Mouse (Mus musculus) erythroblast, embryonic 14.5 days (primary cell): ENCODE measurements at regions not wholly inside any gene's neighbourhood (a gene's known extent, or its start where the extent isn't known, plus 50 kb on each side); places are given as distances from the start of the nearest gene placed in this dataset.
A peak's percentile ranks its signal among the peaks of the same experiment; 100 is the strongest.

Experiments used
- H3K27me3 ChIP-seq: 2 replicates; pipeline ENCODE4 v1.6.1; 2012; ENCODE audit warnings: inconsistent platforms; ENCODE audit not compliant: control insufficient read depth
- H3K36me3 ChIP-seq: 2 replicates; pipeline ENCODE4 v1.6.1; 2012; ENCODE audit warnings: mild to moderate bottlenecking, inconsistent platforms; ENCODE audit not compliant: control insufficient read depth
- H3K4me1 ChIP-seq: 2 replicates; pipeline ENCODE4 v1.6.1; 2012; ENCODE audit warnings: inconsistent platforms; ENCODE audit not compliant: control insufficient read depth
- H3K4me3 ChIP-seq: replicated peaks from 2 replicates; pipeline ENCODE3; 2012; ENCODE audit warnings: moderate library complexity, mild to moderate bottlenecking, inconsistent platforms
- H3K9me3 ChIP-seq: 2 replicates; pipeline ENCODE4 v1.6.1; 2012; ENCODE audit warnings: low read length, inconsistent platforms, mixed read lengths; ENCODE audit not compliant: control insufficient read depth
- GATA1 ChIP-seq: IDR thresholded peaks from 2 replicates; pipeline ENCODE4 v1.6.1; 2012; ENCODE audit warnings: low read length, inconsistent platforms, mixed read lengths
- TAL1 ChIP-seq: IDR thresholded peaks from 3 replicates; pipeline ENCODE4 v1.6.1; 2012; ENCODE audit warnings: low read length, inconsistent platforms, mixed read lengths

DNA sequence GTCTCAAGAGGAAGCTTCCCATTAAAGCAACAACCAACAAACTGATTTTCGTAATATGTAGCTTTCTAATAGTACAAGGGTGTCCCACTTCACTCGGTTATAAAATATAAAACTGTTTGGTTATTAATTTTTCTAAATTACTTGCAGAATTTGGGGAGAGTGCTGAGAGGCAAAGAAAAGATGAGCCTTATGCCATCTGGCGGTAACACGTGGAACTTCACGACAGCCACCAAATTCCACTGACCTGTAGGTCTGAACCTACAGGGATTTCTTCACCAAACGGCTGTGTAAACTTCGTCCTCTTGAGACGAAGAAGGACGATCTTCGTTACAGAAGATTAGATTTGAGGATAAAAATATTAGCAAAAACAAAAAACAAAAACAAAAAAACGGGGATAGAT is 262.1 kb upstream of the Nfe2l3 start:
- Histone ChIP-seq H3K9me3 (peaks cover 7% of the 10 kb centered on the region), H3K36me3 (no peaks in the 10 kb centered on the region), H3K27me3 (peaks cover 75% of the 10 kb centered on the region), H3K4me3 (peak overlapping the region; percentile 63), H3K4me1 (peaks cover 44% of the 10 kb centered on the region)
- TF ChIP-seq TAL1 (no peak), GATA1 (no peak)

DNA sequence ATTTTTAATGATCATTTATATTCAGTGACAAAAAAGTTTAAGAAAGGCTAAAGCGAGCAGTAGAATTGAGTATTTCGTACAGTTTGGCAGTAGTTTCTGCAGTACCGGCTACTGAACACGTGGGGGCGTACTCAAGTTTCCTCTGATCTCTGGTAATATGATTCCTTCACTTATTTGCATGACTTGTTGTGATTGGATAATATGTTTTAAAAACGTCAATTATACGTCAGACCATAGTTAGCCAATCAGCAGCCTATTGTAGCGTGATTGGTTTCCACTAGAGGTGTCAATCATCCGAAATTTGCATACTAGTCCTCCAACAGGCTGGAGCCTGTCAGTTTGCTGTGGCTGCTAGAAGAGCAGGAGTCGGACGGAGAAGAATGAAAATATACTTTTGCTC is 261.6 kb upstream of the Nfe2l3 start:
- Histone ChIP-seq H3K4me3 (peak overlapping the region; percentile 25), H3K4me1 (peaks cover 44% of the 10 kb centered on the region), H3K27me3 (peaks cover 79% of the 10 kb centered on the region), H3K9me3 (peaks cover 7% of the 10 kb centered on the region), H3K36me3 (no peaks in the 10 kb centered on the region)
- TF ChIP-seq TAL1 (no peak), GATA1 (no peak)

DNA sequence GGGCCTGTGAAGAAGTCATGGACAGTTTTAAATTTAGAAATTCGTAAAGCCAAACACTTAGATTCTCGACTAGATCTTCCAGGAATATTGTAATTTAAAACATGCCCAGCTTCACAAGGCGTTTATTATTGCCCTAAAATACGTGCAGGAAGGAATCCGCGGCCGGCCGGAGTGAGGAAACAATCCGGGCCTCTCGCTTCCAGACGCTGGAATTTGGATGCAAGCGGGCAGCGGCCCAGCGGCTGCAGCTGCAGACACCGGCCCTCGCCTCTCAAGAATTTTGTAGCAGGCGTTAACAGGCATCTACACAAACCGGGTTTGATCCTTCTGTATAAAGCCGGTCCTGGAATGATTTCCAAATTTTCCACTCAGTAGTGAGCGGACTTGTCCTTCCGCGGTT is 260.7 kb upstream of the Nfe2l3 start:
- peaks cover 88% of the 10 kb centered on the region for H3K27me3 ChIP-seq
- H3K36me3 ChIP-seq: no peaks in the 10 kb centered on the region
- H3K4me1 ChIP-seq: peaks cover 44% of the 10 kb centered on the region
- TF ChIP-seq TAL1: no peak
- no peak for TF ChIP-seq GATA1
- H3K4me3 ChIP-seq: peak overlapping the region; percentile 41
- H3K9me3 ChIP-seq: peaks cover 7% of the 10 kb centered on the region

DNA sequence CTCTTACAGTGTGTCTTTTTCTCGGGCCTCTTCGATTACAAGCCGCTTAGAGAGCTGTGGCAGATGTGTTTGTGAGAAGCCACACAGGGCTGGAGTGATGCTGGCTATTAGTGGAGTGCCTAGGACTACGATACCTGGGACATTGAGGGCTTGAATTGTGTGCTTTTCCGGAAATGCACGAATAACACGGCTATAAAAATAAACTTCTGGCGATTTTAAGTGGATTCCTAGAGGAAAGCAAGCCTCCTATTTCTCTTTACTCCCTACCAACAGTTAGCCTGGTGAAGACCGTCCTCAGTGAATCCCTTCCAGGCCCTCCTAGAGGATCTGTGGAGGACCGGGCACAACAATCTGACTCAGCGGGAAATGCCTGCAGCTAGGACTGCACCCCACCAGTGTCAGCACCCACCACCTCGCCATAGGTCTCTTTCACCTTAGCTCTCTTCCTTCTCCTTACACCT is 260.1 kb upstream of the Nfe2l3 start:
- Histone ChIP-seq H3K9me3 (peaks cover 7% of the 10 kb centered on the region), H3K36me3 (no peaks in the 10 kb centered on the region), H3K4me3 (peak overlapping the region; percentile 52), H3K4me1 (peaks cover 44% of the 10 kb centered on the region), H3K27me3 (peaks cover 94% of the 10 kb centered on the region)
- TF ChIP-seq GATA1: no peak
- no peak for TF ChIP-seq TAL1

DNA sequence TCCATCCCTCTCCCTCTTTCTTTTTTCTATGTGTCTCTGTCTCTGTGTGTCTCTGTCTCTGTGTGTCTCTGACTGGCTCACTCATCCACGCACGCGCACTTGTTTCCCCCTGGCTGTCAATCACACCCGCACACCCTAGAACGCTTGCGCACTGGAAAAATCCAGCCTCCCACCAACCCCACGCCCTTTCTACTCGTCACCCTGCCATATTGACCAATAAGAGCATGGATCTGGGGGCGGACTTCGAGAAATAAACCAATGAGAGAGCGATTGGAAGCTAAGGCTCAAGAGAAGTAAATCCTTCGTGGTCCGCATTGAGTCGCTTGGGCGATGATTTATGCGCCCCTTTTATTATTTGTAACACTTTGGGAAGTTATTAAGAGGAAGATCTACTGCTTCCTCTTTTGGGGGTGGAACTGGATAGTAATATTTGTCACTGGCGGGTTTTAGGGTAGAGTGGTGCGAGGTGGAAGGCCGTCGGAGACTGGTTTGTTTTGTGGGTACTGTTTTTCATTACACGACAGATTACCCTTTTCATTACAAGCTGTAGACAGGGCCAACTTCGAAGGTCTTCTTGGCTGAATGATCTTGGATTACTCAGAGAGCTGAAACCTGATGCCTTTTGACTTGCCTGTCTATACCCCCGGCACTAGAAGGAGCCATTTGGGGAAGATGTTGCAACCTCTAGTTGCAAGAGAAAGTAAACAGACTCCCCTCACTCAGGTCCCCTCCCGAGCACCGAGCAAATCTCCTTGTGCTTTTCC is 259.4 kb upstream of the Nfe2l3 start:
- Histone ChIP-seq H3K27me3 (peaks cover 100% of the 10 kb centered on the region), H3K36me3 (no peaks in the 10 kb centered on the region), H3K4me3 (peak overlapping the region; percentile 52), H3K9me3 (peaks cover 7% of the 10 kb centered on the region), H3K4me1 (peaks cover 45% of the 10 kb centered on the region)
- TF ChIP-seq GATA1 (no peak), TAL1 (no peak)

DNA sequence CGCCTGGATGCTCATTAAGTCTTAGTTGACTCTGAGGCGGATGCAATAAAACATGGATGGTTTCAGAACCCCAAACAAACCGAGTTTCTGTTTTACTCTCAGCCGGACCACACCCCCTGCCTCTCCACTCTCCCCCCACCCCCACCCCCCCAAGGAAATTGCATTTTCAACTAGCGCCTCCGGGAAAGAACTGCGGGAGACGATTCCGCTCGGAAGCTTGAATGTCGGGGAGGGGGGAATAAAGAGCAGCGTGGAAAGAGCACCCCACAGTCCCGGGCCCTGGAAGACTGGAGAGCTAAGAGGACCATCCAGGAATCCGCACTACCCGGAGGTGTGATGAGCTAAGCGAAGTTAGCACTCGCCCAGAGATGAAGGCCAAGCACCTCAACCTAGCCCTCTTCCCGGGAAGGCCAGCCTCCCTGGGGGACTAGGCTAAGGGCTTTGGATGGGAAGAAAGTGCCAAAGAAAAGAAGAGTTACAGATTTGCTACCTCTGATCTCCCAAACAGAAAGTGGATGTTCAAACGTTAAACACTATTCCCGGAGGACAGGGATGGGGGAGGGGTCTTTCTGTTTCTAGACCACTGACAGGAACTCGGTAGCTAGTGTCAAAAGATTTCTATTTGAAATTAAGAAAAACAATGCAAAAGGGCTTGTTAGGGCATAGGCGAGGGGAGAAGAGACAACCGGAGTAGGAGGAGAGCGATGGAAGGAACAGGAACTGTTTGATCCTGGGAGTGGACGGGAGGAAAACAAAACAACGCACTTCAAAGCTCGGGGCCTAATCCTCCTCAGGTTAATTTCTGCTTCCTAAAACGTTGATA is 258.6 kb upstream of the Nfe2l3 start:
- peaks cover 11% of the 10 kb centered on the region for H3K9me3 ChIP-seq
- H3K4me3 ChIP-seq: peak overlapping the region; percentile 52
- peaks cover 41% of the 10 kb centered on the region for H3K4me1 ChIP-seq
- no peaks in the 10 kb centered on the region for H3K36me3 ChIP-seq
- H3K27me3 ChIP-seq: peaks cover 100% of the 10 kb centered on the region
- TF ChIP-seq GATA1 (no peak), TAL1 (no peak)

DNA sequence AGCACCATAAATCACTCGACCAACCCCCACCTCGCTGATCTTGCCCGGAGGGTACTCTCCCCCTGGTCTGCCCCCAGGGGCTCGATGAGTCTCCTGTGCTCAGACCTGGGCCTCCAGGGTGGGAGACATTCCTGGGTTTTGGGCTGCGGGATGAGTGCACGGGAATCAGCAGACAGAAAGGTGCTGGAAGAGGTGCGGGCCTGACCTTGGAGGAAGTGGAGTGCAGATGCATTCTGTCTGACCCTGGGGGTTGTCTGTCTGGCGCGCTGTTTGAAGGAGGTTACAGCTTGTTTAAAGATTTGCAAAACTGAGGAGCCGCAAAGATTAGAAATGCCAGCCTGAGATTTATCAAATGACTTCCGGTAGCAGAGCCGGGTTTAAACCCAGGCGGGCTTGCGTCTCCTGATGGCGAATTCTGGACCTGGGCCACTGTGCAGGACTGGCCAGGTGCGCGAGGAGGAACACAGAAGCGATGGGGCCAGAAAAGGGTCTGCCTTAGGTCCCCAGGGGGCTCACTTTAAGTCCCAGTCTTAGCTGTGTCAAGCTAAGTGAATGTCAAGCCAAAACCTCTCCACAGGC is 257.9 kb upstream of the Nfe2l3 start:
- TF ChIP-seq GATA1: no peak
- peaks cover 35% of the 10 kb centered on the region for H3K4me1 ChIP-seq
- H3K36me3 ChIP-seq: no peaks in the 10 kb centered on the region
- H3K27me3 ChIP-seq: peaks cover 100% of the 10 kb centered on the region
- H3K9me3 ChIP-seq: peaks cover 11% of the 10 kb centered on the region
- no peak overlapping the region for H3K4me3 ChIP-seq

DNA sequence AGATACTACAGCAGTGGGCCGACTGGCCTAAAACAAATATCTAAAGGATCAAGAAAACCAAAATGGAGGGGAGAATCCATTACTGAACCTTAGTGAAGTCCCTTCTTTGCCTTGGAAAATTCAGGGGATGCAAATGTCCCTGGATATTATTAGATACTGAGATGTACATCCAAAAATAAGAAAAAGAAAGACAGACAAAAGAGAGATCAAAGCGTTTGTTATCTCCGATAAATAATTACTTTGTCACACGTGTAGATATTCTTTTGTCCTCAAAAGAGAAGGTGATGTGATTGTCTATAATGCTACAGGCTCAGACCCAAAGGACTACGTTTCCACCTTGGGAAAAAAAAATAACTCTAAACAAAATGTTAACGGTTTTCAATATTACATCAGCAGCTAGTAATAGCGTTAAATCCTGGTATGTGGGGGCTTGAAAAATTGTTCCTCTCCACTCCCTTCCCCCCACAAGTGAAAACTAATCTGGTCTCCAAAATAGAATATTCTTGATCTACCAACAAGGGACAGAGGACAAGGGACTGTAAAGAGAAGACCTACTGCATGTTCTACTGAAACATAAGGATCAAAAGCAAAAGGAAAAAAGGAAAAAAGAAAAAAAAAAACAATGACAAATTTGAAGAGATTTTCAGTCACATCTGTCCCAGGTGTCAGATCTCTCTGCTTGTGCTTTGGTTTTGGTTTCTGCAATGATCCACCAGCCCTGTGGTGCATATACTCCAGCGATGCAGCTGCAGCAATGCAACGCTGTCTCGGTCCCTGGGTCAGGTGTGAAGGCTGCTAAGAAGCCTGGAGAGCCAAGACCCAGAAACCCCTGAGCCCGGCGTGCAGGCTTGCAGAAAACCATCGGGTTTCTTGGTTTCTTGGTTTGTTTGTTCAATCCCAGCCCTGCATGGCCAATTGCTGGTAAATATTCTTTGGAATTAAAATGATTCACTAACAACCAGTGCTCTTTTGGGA is 256.6 kb upstream of the Nfe2l3 start:
- TF ChIP-seq TAL1 (no peak), GATA1 (no peak)
- H3K9me3 ChIP-seq: peaks cover 10% of the 10 kb centered on the region
- H3K4me1 ChIP-seq: peaks cover 26% of the 10 kb centered on the region
- peaks cover 100% of the 10 kb centered on the region for H3K27me3 ChIP-seq
- H3K36me3 ChIP-seq: no peaks in the 10 kb centered on the region
- H3K4me3 ChIP-seq: no peak overlapping the region
